Mouse (Mus musculus) MEL (cell line): ENCODE data around the gene Smarcad1.

Experiments
- BHLHE40 ChIP-seq: IDR thresholded peaks from 2 replicates; pipeline ENCODE4 v1.6.1; 2012; ENCODE audit warnings: low read depth, mild to moderate bottlenecking, inconsistent platforms, low read length, improper control_type of control experiment, borderline replicate concordance
- CHD2 ChIP-seq: IDR thresholded peaks from 2 replicates; pipeline ENCODE4 v1.6.1; 2011; ENCODE audit warnings: low read length, improper control_type of control experiment
- EP300 ChIP-seq, 2 experiments: IDR thresholded peaks; 2 replicates each; pipeline ENCODE4 v1.6.1; 2011; ENCODE audit warnings: improper control_type of control experiment in 2 of 2, low read length in 2 of 2, low read depth in 1 of 2, mild to moderate bottlenecking in 1 of 2
- GABPA ChIP-seq: IDR thresholded peaks from 2 replicates; pipeline ENCODE4 v1.6.1; 2012; ENCODE audit warnings: low read depth, mild to moderate bottlenecking, inconsistent platforms, low read length, improper control_type of control experiment, moderate library complexity
- HCFC1 ChIP-seq: IDR thresholded peaks from 2 replicates; pipeline ENCODE4 v1.6.1; 2012; ENCODE audit warnings: low read depth, mild to moderate bottlenecking, inconsistent platforms, low read length, improper control_type of control experiment, moderate library complexity
- USF2 ChIP-seq, 2 experiments: IDR thresholded peaks; 2 replicates each; pipeline ENCODE4 v1.6.1; 2011 to 2012; ENCODE audit warnings: improper control_type of control experiment in 2 of 2, low read length in 2 of 2, borderline replicate concordance in 1 of 2, inconsistent platforms in 1 of 2, low read depth in 1 of 2, mild to moderate bottlenecking in 1 of 2; ENCODE audit not compliant: insufficient read depth in 1 of 2
- ZC3H11A ChIP-seq: IDR thresholded peaks from 2 replicates; pipeline ENCODE4 v1.6.1; 2012; ENCODE audit warnings: low read depth, mild to moderate bottlenecking, inconsistent platforms, low read length, improper control_type of control experiment
- ZKSCAN1 ChIP-seq: IDR thresholded peaks from 2 replicates; pipeline ENCODE4 v1.6.1; 2012; ENCODE audit warnings: low read depth, mild to moderate bottlenecking, inconsistent platforms, low read length, improper control_type of control experiment, moderate library complexity

- TF ChIP-seq BHLHE40 = no peak
- no peak for TF ChIP-seq ZC3H11A
- TF ChIP-seq CHD2 = no peak
- TF ChIP-seq ZKSCAN1 = no peak
- TF ChIP-seq EP300 (IDR thresholded peaks at IDR 0.05; ENCODE audit: low read depth in 1 of 2, low read length in 2 of 2) = no peak
- no peak for TF ChIP-seq HCFC1
- TF ChIP-seq GABPA = no peak
- no peak for TF ChIP-seq USF2 (IDR thresholded peaks at IDR 0.05; ENCODE audit: borderline replicate concordance in 1 of 2, insufficient read depth in 1 of 2, low read depth in 1 of 2, low read length in 2 of 2)
Observed at GRCm38 (mm10) chr6:65157042-65157441, 114.7 kb downstream of the Smarcad1 start.
